Mouse (Mus musculus) spleen, postnatal 14 days (tissue): ENCODE results near the gene Scaf11.
"Not testable (repeated sequence)": the region's sequence is repeated elsewhere in the genome, so short reads cannot be mapped to it uniquely, and the experiment has no call there.

ENCODE experiments used
- DNase-seq, 2 experiments: peaks; one replicate each; pipeline ENCODE4 v3.0.0; 2021 to 2022; ENCODE audit warnings: low spot score in 2 of 2

Gene Scaf11

GRCm38 (mm10) chr15:96465076-96465475 lies 4.4 kb upstream of the Scaf11 start:
- no peak for DNase-seq

DNA sequence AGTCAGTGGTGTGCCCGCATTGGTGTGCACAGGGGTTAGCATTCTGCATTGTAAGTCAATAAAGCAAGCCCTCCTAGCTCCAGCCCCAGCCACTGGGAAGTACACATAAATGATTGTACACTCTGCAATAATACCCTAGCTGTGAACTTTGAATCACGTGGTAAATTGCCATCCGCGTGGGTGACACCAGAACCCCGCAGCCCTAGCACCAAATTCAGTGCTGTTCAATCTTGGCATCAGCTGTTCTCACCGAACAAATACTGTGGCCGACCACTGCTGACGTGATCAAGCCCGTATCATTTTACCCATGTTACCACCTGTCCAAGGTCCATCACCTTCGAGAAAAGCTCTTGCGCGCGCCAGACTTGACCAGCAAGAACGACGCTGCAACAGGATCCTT lies 3.2 kb upstream of the Scaf11 start:
- DNase-seq, result no peak

DNA sequence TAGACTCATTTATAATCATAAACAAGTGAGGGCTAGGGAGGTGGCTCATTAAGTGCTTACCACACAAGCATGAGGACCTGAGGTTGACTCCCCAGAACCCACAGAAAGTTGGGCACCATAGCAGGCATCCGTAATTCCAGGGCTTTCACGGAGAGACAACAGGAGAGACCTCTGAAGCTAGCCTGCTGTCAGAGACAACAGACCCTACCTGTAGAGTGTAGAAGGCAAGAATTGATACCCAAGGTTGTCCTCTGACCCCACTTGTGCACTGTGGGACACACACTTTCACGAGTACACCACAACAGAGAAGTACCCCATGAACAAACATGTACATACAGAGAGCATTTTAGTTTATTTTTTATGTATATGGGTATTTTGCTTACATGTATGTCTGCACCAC lies 2.0 kb upstream of the Scaf11 start:
- DNase-seq, result no peak

DNA sequence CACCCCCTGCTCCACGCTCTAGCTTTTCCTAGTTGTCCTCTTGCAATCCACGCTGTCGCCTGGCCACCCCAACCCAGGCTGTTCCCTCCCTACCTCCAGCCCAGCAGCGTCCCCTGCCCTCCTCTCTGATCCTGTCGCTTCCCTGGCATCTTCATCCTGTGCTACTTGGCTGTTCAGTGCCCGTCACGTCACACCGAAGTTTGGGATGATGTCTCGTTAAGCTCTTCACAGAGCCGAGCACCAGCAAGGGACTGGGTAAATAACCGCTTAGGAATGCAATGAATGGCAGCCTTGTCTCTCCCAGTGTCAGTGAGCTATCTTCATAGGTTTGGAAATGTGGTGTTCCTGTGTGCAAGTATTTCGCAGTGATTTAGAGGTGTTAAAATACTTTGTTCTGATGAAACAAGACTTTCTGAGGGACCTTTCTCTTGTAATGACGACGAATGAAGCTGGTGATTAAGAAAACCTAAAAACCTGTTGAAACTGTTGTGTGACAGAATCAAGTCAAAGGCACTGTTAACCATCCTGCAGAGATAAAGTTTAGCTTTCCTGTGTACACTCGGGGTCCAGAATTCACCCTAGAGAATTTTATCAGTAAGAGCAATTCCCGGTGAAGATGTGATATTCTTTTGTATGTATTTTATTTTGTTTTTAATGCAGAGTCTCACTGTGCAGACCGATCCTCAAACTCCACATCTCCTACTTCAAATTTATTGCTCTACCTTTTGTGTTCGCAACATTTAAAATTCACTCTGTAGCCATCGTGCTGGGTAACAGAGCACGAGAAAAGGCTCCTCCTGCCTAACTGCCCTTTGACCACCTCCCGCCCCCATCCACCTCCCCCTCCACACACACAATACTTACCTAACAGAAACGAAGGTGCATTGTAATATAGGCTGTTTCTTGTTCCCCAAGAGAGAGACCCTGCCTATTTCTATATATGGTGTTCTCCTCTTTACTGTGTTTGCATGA lies 1.2 kb upstream of the Scaf11 start:
- no peak for DNase-seq

GRCm38 (mm10) chr15:96460451-96460729 lies 253 bp downstream of the Scaf11 start:
- DNase-seq, result no peak

- DNase-seq, result peak; percentile 48 to 51
Observed at GRCm38 (mm10) chr15:96459741-96460450, 747 bp downstream of the Scaf11 start.

GRCm38 (mm10) chr15:96458273-96458672 lies 2.4 kb downstream of the Scaf11 start:
- DNase-seq, result no peak

DNA sequence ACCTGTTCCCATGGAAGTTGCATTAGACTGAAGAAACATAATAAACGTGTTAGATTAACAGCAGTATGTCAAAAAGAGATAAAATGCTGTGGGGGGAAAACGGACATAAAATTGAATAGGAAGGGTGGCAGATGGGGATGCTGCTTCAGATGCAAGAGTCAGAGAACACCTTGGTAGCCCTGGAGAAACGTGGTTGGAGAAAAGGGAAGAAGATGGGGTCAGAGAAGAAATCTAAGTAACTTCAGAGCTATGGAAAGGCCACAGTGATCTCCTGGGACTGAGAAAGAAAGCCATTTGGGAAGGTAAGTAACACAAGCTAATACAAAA lies 3.3 kb downstream of the Scaf11 start:
- no peak for DNase-seq

- DNase-seq, result no peak
Observed at GRCm38 (mm10) chr15:96456651-96457337, 3.8 kb downstream of the Scaf11 start.

GRCm38 (mm10) chr15:96455595-96456214 lies 4.9 kb downstream of the Scaf11 start:
- no peak for DNase-seq

- no peak for DNase-seq
Observed at GRCm38 (mm10) chr15:96453346-96453745, 7.3 kb downstream of the Scaf11 start.

GRCm38 (mm10) chr15:96448656-96449299 lies 11.9 kb downstream of the Scaf11 start:
- DNase-seq, result no peak

GRCm38 (mm10) chr15:96446785-96447184 lies 13.9 kb downstream of the Scaf11 start:
- no peak for DNase-seq

DNA sequence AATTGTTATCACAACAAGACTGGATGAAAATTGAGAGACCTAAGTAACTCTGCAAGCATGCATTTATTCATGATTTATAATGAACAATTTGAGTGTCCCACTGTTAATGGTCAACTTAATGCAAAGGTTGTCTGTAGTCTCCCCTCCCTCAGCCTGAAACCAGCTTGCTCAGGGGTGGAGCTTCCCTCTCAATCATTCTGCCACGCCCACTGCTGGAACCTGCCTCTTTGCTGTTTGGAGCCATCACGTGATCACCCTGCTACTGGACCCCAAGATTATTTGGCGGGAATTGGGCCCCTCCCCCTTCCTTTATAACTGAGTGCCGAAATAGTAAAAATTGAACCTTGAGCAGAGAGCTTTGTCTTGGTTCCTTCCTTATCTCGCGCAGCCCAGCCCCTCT lies 19.2 kb downstream of the Scaf11 start:
- not testable (repeated sequence) for DNase-seq

GRCm38 (mm10) chr15:96434202-96434601 lies 26.4 kb downstream of the Scaf11 start:
- no peak for DNase-seq

DNA sequence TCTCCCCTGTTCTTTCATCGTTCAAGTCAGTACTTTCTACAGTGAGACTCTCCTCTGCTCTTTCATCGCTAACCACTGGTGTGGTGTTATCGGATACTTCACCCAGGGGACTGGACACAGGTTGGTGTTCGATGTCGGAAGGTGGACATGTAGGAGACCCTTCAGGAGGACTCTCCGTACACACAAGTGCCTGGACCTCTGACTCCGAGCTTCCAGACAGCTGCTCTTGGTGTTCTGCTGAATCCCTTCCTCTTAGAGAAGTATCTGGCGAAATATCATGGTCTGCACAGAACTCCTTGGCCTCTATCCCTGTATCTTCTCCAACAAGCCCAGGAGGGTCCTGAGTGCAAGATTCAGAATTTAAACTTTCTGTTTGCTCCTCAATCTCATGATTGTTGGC lies 40.7 kb downstream of the Scaf11 start:
- no peak for DNase-seq

DNA sequence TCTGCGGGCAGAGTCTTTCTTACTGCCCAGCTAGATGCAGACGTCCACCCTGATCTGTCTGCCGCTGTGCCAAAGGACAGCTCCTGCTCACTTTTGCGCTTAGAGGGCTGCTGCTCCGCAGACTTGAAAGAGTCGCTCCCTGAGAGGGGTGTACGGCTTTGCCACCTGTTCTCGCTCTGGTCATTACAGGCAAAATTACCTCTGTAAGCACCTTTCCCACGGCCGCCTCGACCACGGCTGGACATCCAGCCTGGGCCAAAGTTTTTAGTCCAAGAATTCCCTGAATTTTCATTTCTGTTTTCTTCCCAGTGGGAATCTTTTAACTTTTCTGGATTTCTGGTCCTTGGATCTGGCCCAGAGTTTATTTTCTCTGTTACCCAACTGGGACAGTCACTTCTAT lies 42.5 kb downstream of the Scaf11 start:
- no peak for DNase-seq

GRCm38 (mm10) chr15:96408717-96409121 lies 51.9 kb downstream of the Scaf11 start:
- DNase-seq, result no peak

- no peak for DNase-seq
Observed at GRCm38 (mm10) chr15:96407151-96407550, 53.5 kb downstream of the Scaf11 start.

DNA sequence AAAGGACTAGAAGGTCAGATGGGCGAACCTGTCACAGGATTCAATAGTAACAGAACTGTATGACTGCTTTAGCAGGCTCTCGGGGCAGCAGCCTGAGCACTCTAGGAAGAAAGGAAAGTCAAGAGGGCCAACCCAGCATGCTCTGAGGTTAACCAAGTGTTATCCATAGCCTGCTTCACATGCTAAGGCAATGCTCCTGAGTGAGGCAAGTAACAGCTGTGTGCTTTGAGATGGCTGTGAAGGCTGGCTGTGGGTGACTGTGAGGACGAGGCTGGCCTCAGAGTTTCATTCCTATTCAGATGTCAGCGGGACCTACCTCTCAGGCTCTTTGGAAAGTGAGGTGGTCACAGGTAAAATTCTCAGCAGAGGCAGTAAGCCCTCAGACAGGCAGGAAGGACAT lies 54.4 kb downstream of the Scaf11 start:
- no peak for DNase-seq

DNA sequence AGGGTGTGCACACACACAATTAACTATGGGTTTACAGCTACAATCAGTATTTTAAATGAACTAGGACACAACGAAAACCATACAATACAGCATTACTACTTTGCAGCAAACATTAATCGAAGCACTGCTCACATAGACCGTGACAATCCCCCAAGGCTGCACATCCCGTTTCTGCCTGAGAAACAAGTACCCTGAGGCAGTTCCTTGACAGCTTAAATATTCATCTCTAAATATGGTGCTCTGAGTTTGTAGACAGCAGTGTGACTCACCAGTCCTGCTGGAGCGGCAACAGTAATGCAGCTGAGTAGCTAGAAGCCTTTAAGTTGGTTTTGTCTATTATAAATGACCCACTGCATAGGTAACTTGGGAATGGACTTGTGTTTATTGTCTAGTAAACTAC lies 55.1 kb downstream of the Scaf11 start:
- DNase-seq, result no peak

DNA sequence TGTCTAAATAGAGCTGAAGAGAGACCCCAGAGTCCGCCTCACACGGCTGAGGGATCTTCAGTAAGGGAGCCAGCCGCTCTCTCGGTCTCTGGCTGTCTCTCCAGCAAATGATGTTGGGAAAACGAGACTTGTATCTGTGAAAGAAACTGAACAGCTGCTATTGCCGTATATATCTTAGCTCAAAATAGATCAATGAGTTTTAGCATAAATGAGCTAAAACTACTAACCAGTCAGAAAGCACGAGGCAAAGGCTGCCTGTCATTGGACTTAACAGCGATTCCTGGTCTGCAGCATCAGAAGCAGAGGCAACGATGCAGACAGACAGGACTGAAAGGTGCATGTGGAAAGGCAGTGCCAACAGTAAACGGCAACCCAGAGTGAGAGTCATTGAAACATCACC lies 62.3 kb downstream of the Scaf11 start:
- DNase-seq, result no peak
